Mouse (Mus musculus) subcutaneous adipose tissue, adult 2 months (tissue): Measurements from ENCODE around the gene Lyplal1. TPM values are rescaled to one million over a fixed set of nuclear protein-coding genes. Genes with fewer than 3 reads are reported as not detected.

Experiments used
- polyA plus RNA-seq: library from polyadenylated mRNA; depleted of rRNA; stranded (reverse); fragments of >200 nt; gene quantifications from 2 replicates; pipeline ENCODE4 v1.2.3, GENCODE M21; 2012; ENCODE audit warnings: low replicate concordance; rRNA removed

Lyplal1 gene
- polyA plus RNA-seq, result 15.7 and 59.8 TPM in 2 replicates

GRCm38 (mm10) chr1:186116701-186117488, at the start of gene Lyplal1:
Lyplal1 (minus strand) TSS chr1:186117310.

